Mouse (Mus musculus): Measurements from ENCODE around the gene Nacad. TPM values are rescaled to one million over a fixed set of nuclear protein-coding genes. Genes with fewer than 3 reads are reported as not detected.
A peak's percentile ranks its signal among the peaks of the same experiment; 100 is the strongest.

Gene Nacad
- total and polyA plus RNA-seq, 3 experiments: 0.13 to 0.34 TPM; not detected in 1

GRCm38 (mm10) chr11:6588295-6588694 lies 17.6 kb downstream of the Nacad start:
- H3K36me3 ChIP-seq (replicated peaks in 1 of 2; ENCODE audit: control insufficient read depth in 1 of 2, insufficient read depth in 1 of 2, low read length in 1 of 2): peaks cover 56 to 83% of the 10 kb centered on the region in 2 experiments

GRCm38 (mm10) chr11:6587249-6587940 lies 18.5 kb downstream of the Nacad start:
- Histone ChIP-seq H3K4me1 (ENCODE audit: control insufficient read depth in 1 of 2, insufficient read depth in 2 of 2) (peaks cover 20 to 79% of the 10 kb centered on the region in 2 experiments), H3K9me3 (replicated peaks; ENCODE audit: low read length) (no peaks in the 10 kb centered on the region), H3K36me3 (replicated peaks in 1 of 2; ENCODE audit: control insufficient read depth in 1 of 2, insufficient read depth in 1 of 2, low read length in 1 of 2) (peaks cover 51 to 80% of the 10 kb centered on the region in 2 experiments), H3K79me2 (replicated peaks; ENCODE audit: control insufficient read depth, extremely low read depth, insufficient read depth, poor library complexity, severe bottlenecking) (no peaks in the 10 kb centered on the region), H3K27ac (ENCODE audit: insufficient read depth, low read depth) (peak overlapping the region; percentile 10; the same call in 1 of the 2 replicates), H3K4me3 (replicated peaks in 1 of 3; ENCODE audit: low read depth in 2 of 3, low read length in 2 of 3, poor library complexity in 1 of 3) (no peak overlapping the region), H3K27me3 (replicated peaks) (no peaks in the 10 kb centered on the region), H3K4me2 (ENCODE audit: insufficient read depth, low read depth, poor library complexity, severe bottlenecking) (no peak overlapping the region), H3K9ac (ENCODE audit: insufficient read depth, low read depth) (no peak overlapping the region)
- dilution Hi-C loops (cut with MboI; ENCODE audit: extremely low pct_ligation_motif_present, extremely low pct_unique_long_range_greater_than_20kb, low sequenced_read_pairs): no loop called here
- in situ Hi-C loops (cut with MboI; ENCODE audit: low pct_ligation_motif_present, low pct_unique_long_range_greater_than_20kb, low sequenced_read_pairs): no loop called here
- TF ChIP-seq USF1 (IDR thresholded peaks at IDR 0.05; ENCODE audit: low read depth, low read length): no peak
- TF ChIP-seq JUN (IDR thresholded peaks at IDR 0.05; ENCODE audit: insufficient read depth, low read depth, low read length): no peak
- TF ChIP-seq TCF12 (IDR thresholded peaks at IDR 0.05; ENCODE audit: low read depth, low read length): no peak
- no peak for TF ChIP-seq SMC3 (IDR thresholded peaks at IDR 0.05; ENCODE audit: low read depth, low read length)
- no peak for TF ChIP-seq ZMIZ1 (IDR thresholded peaks at IDR 0.05; ENCODE audit: low read depth, low read length)
- TF ChIP-seq ELF1 (IDR thresholded peaks at IDR 0.05; ENCODE audit: low read depth, low read length): no peak
- TF ChIP-seq MYC (IDR thresholded peaks at IDR 0.05; ENCODE audit: low read depth, low read length): no peak
- no peak for TF ChIP-seq MAX (IDR thresholded peaks at IDR 0.05; ENCODE audit: low read length)
- no peak for TF ChIP-seq TBP (conservative IDR thresholded peaks at IDR 0.05; ENCODE audit: low read depth, low read length)
- TF ChIP-seq HCFC1 (IDR thresholded peaks at IDR 0.05; ENCODE audit: low read depth, low read length): no peak; the same call in 1 of the 2 replicates
- no peak for DNase-seq (ENCODE audit: extremely low read depth)

More at GRCm38 (mm10) chr11:6588295-6588694, 17.6 kb downstream of the Nacad start:
- peaks cover 20 to 74% of the 10 kb centered on the region in 2 experiments for H3K4me1 ChIP-seq (ENCODE audit: control insufficient read depth in 1 of 2, insufficient read depth in 2 of 2)
- H3K4me2 ChIP-seq (ENCODE audit: insufficient read depth, low read depth, poor library complexity, severe bottlenecking): no peak overlapping the region
- dilution Hi-C loops (cut with MboI; ENCODE audit: extremely low pct_ligation_motif_present, extremely low pct_unique_long_range_greater_than_20kb, low sequenced_read_pairs): no loop called here
- in situ Hi-C loops (cut with MboI; ENCODE audit: low pct_ligation_motif_present, low pct_unique_long_range_greater_than_20kb, low sequenced_read_pairs): no loop called here
- no peak overlapping the region for H3K4me3 ChIP-seq (replicated peaks in 1 of 3; ENCODE audit: low read depth in 2 of 3, low read length in 2 of 3, poor library complexity in 1 of 3)
- no peaks in the 10 kb centered on the region for H3K79me2 ChIP-seq (replicated peaks; ENCODE audit: control insufficient read depth, extremely low read depth, insufficient read depth, poor library complexity, severe bottlenecking)
- no peak overlapping the region for H3K9ac ChIP-seq (ENCODE audit: insufficient read depth, low read depth)
- no peaks in the 10 kb centered on the region for H3K27me3 ChIP-seq (replicated peaks)
- TF ChIP-seq USF1 (IDR thresholded peaks at IDR 0.05; ENCODE audit: low read depth, low read length): no peak
- no peak for TF ChIP-seq POLR2AphosphoS2 (IDR thresholded peaks at IDR 0.05; ENCODE audit: low read depth, low read length)
- no peak for TF ChIP-seq MXI1 (IDR thresholded peaks at IDR 0.05; ENCODE audit: low read depth, low read length)
- TF ChIP-seq NELFE (IDR thresholded peaks at IDR 0.05; ENCODE audit: low read depth, low read length): no peak
- no peak for TF ChIP-seq TBP (conservative IDR thresholded peaks at IDR 0.05; ENCODE audit: low read depth, low read length)
- TF ChIP-seq MEF2A (IDR thresholded peaks at IDR 0.05; ENCODE audit: borderline replicate concordance, low read depth, low read length): no peak
- TF ChIP-seq GABPA (IDR thresholded peaks at IDR 0.05; ENCODE audit: insufficient replicate concordance, low read depth, low read length): no peak
- no peak for TF ChIP-seq BHLHE40 (IDR thresholded peaks at IDR 0.05; ENCODE audit: low read depth, low read length)
- no peak for TF ChIP-seq JUN (IDR thresholded peaks at IDR 0.05; ENCODE audit: insufficient read depth, low read depth, low read length)
- no peak for TF ChIP-seq SMC3 (IDR thresholded peaks at IDR 0.05; ENCODE audit: low read depth, low read length)
- TF ChIP-seq POLR2A (IDR thresholded peaks at IDR 0.05; ENCODE audit: low read depth, low read length): no peak
- no peak for TF ChIP-seq JUND (conservative IDR thresholded peaks at IDR 0.05; ENCODE audit: low read depth, low read length)
- no peak for TF ChIP-seq E2F4 (IDR thresholded peaks at IDR 0.05; ENCODE audit: insufficient replicate concordance, low read depth, low read length)
- no peak for TF ChIP-seq MAX (IDR thresholded peaks at IDR 0.05; ENCODE audit: low read length)
- TF ChIP-seq ZMIZ1 (IDR thresholded peaks at IDR 0.05; ENCODE audit: low read depth, low read length): no peak
- no peak for TF ChIP-seq MAZ (IDR thresholded peaks at IDR 0.05; ENCODE audit: low read depth, low read length)
- TF ChIP-seq CTCF (conservative IDR thresholded peaks at IDR 0.05 in 1 of 2, IDR thresholded peaks at IDR 0.05 in 1 of 2; ENCODE audit: low read depth in 2 of 2, low read length in 2 of 2): no peak
- DNase-seq (ENCODE audit: extremely low read depth): peak; percentile 39
- H3K9me3 ChIP-seq (replicated peaks; ENCODE audit: low read length): no peaks in the 10 kb centered on the region
- H3K27ac ChIP-seq (ENCODE audit: insufficient read depth, low read depth): no peak overlapping the region
